Mouse (Mus musculus) neural tube, embryonic 15.5 days (tissue): ENCODE measurements at regions not wholly inside any gene's neighbourhood (a gene's known extent, or its start where the extent isn't known, plus 50 kb on each side); places are given as distances from the start of the nearest gene placed in this dataset.

Source experiments
- ATAC-seq: fragments of 200-750 bp; cut with Nextera tagmentation; 2 replicates; pipeline ENCODE4 v1.8.0; 2017; ENCODE audit warnings: mild to moderate bottlenecking, moderate TSS enrichment, moderate library complexity; ENCODE audit not compliant: low FRiP score
- H3K27ac ChIP-seq: fragments of 300-500 bp; sonication (generic); replicated peaks from 2 replicates; pipeline ENCODE4 v1.5.1; 2015; ENCODE audit warnings: mild to moderate bottlenecking, inconsistent platforms
- H3K27me3 ChIP-seq: fragments of 300-500 bp; sonication (generic); replicated peaks from 2 replicates; pipeline ENCODE4 v1.6.1; 2015; ENCODE audit warnings: inconsistent platforms
- H3K36me3 ChIP-seq: fragments of 300-500 bp; sonication (generic); 2 replicates; pipeline ENCODE4 v1.6.1; 2015; ENCODE audit warnings: inconsistent platforms
- H3K4me1 ChIP-seq: fragments of 300-500 bp; sonication (generic); 2 replicates; pipeline ENCODE4 v1.6.1; 2015; ENCODE audit warnings: inconsistent platforms
- H3K4me2 ChIP-seq: fragments of 300-500 bp; sonication (generic); 2 replicates; pipeline ENCODE4 v1.6.1; 2015; ENCODE audit warnings: inconsistent platforms, mild to moderate bottlenecking, moderate library complexity
- H3K4me3 ChIP-seq: fragments of 300-500 bp; sonication (generic); replicated peaks from 2 replicates; pipeline ENCODE4 v1.5.1; 2015; ENCODE audit warnings: mild to moderate bottlenecking, inconsistent platforms
- H3K9ac ChIP-seq: fragments of 300-500 bp; sonication (generic); replicated peaks from 2 replicates; pipeline ENCODE4 v1.6.1; 2015; ENCODE audit warnings: mild to moderate bottlenecking, inconsistent platforms
- H3K9me3 ChIP-seq: fragments of 300-500 bp; sonication (generic); replicated peaks from 2 replicates; pipeline ENCODE4 v1.6.1; 2016; ENCODE audit warnings: inconsistent platforms
- WGBS: fragments of 180-500 bp; shearing (Covaris S2); methylation state at CpG from one replicate; pipeline ENCODE4 v1.1.7; 2015; ENCODE audit warnings: mixed read lengths; 5-methylcytosine and 5-hydroxymethylcytosine counted together

DNA sequence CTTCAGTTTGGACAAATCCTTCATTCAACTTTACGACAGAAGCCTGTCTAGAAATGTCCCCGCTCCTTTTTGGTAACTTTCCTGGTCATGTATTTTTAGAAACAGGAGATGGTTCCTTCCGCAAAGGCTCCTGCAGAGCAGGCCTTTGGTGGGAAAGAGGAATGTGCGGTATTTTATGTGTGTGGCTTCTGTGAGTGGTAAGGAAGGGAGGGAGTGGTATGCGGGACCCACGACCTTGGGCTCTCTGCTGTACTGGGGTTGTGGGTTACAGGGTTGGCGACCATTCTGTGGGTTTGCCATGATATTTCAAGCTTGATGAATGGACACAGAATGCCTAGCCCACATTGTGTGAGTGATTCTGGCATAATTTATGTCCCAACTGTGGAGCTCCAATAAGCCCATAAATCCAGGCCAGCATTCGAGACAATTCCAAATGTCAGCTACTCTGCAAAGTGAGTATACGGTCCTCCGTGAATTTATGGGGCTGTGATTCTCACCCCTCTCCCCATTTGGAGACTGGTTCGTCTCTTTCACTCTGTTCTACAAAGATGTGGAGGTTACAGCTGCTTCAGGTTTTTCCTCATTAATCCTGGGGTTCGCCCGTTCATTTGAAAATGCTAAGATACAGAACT lies 109.3 kb upstream of the Rxfp2 start:
- H3K4me2 ChIP-seq = peak overlapping the region; percentile 3; the same call in 1 of the 2 replicates
- WGBS = 18% methylated on average over 13 of the region's 13 CpGs
- no peaks in the 10 kb centered on the region for H3K9me3 ChIP-seq
- no peak overlapping the region for H3K4me3 ChIP-seq
- no peaks in the 10 kb centered on the region for H3K36me3 ChIP-seq
- peak overlapping the region; percentile 48 for H3K27ac ChIP-seq
- H3K27me3 ChIP-seq = no peaks in the 10 kb centered on the region
- no peak overlapping the region for H3K9ac ChIP-seq
- ATAC-seq = no peak
- peaks cover 25% of the 10 kb centered on the region for H3K4me1 ChIP-seq

DNA sequence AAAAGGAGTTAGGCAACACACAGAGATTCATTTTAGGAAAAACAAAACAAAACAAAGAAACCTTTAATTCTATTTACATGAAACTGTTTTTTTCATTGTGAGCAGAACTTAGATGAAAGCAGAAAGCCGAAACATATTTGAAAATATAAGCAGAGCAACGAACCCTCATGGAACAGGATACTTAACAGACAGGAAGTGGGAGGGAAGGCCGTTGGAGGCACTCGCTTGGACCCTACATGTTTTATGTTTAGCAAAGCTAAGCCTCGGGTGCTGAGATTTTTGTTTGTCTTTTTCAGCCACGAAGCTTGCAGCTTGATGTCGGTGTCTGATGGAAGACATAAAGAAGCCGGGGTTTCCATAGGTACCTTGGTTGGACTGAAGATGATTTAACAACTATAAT lies 108.5 kb upstream of the Rxfp2 start:
- no peak for ATAC-seq
- no peaks in the 10 kb centered on the region for H3K9me3 ChIP-seq
- no peak overlapping the region; the same call in 1 of the 2 replicates for H3K27ac ChIP-seq
- no peaks in the 10 kb centered on the region for H3K27me3 ChIP-seq
- H3K9ac ChIP-seq = no peak overlapping the region
- 33% methylated on average over 8 of the region's 8 CpGs for WGBS
- peaks cover 25% of the 10 kb centered on the region for H3K4me1 ChIP-seq
- no peak overlapping the region for H3K4me2 ChIP-seq
- no peaks in the 10 kb centered on the region for H3K36me3 ChIP-seq
- H3K4me3 ChIP-seq = no peak overlapping the region

DNA sequence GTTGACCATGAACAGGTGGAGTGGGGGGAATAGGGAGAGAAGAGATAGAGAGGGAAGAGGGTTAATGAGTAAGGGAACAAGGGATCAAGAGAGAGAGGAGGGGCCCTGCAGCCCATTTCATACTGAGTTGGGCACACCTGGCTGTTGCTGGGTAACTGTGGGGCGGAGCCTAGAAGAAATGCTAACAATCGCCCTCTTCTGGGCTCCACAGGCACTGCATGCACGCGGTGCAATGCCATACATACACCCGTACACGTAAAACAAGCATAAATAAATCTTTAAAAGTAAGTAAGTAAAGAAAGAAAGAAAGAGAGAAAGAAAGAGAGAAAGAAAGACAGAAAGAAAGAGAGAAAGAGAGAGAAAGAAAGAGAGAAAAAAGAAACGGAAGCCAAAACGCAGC lies 106.5 kb upstream of the Rxfp2 start:
- 85% methylated on average over 8 of the region's 8 CpGs for whole genome bisulfite sequencing
- Histone ChIP-seq H3K9me3 (no peaks in the 10 kb centered on the region), H3K36me3 (no peaks in the 10 kb centered on the region), H3K4me2 (no peak overlapping the region), H3K4me1 (peaks cover 25% of the 10 kb centered on the region), H3K9ac (no peak overlapping the region), H3K4me3 (no peak overlapping the region), H3K27me3 (no peaks in the 10 kb centered on the region), H3K27ac (no peak overlapping the region)
- no peak for ATAC-seq

DNA sequence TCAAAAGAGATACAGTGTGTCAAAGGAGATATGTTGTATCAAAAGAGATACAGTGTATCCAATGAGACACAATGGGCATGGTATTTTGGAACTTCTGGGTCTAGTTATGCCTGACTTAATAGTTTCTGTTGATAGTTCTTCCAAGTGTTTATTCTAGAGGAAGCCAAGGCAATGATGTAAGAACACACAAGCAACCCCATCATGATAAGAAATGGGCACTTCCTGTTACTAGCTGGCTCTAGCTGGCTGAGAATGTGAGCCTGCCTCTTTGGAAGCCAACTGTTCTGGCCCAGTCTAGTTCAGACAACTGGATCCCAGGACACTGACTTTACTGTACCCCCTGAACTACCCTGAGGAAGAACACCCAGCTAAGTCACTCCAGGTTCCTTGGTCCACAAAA lies 102.7 kb upstream of the Rxfp2 start:
- H3K4me2 ChIP-seq = no peak overlapping the region
- ATAC-seq = no peak
- H3K4me1 ChIP-seq = 0 out of 2 replicates have a peak, but pooled peaks cover 2% of the 10 kb centered on the region

GRCm38 (mm10) chr5:149917374-149917773 lies 101.1 kb upstream of the Rxfp2 start:
- ATAC-seq = no peak
- 40% methylated on average over 3 of the region's 3 CpGs for WGBS
- Histone ChIP-seq H3K9ac (no peak overlapping the region), H3K27me3 (no peaks in the 10 kb centered on the region), H3K4me3 (no peak overlapping the region), H3K9me3 (no peaks in the 10 kb centered on the region), H3K4me2 (no peak overlapping the region), H3K4me1 (0 out of 2 replicates have a peak, but pooled peaks cover 2% of the 10 kb centered on the region), H3K36me3 (no peaks in the 10 kb centered on the region), H3K27ac (no peak overlapping the region)

More for the DNA sequence above, 102.7 kb upstream of the Rxfp2 start:
- Histone ChIP-seq H3K9me3 (no peaks in the 10 kb centered on the region), H3K36me3 (no peaks in the 10 kb centered on the region), H3K4me3 (no peak overlapping the region), H3K27ac (no peak overlapping the region), H3K27me3 (no peaks in the 10 kb centered on the region), H3K9ac (no peak overlapping the region)

DNA sequence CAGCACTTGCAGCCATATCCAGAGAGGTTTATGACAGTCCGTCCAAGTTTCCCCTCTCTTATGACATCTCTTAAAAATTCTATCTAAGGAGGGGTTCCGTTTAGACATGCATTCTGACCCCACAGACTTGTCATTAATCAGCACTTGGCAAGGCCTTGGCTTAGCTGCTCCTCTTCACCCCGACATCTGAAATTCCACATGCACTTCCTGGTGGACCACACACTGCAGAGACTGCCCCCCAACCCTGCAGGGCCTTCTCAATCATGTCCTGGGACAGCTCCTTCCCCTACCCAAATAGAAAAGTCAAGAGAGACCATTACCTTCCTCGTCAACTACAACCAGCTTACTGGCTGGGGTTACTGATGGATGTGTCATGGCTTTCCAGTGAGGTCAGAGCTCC lies 99.4 kb upstream of the Rxfp2 start:
- Histone ChIP-seq H3K9me3 (no peaks in the 10 kb centered on the region), H3K27me3 (no peaks in the 10 kb centered on the region), H3K4me2 (no peak overlapping the region), H3K36me3 (no peaks in the 10 kb centered on the region), H3K4me1 (0 out of 2 replicates have a peak, but pooled peaks cover 2% of the 10 kb centered on the region), H3K4me3 (no peak overlapping the region), H3K27ac (no peak overlapping the region), H3K9ac (no peak overlapping the region)
- 34% methylated on average over 4 of the region's 4 CpGs for WGBS
- ATAC-seq = no peak

DNA sequence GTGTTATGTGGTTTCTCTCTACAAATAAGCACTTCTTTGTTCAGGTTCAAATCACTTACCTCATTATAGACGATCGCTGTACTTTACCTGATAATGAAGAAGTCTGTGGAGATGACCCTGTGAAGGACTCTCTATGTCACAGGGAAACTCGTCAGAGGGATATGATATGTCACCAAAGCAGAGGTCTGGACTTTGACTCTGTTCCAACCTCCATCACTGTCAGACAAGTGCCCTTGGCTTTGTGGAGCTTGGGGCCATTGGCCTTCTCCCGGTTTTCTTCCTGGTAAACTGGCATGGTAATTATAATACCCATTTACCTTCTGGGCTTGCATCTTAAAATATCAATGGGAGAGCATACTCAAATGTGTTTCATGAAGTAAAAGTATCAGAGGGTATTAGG lies 98.1 kb upstream of the Rxfp2 start:
- no peak overlapping the region for H3K4me3 ChIP-seq
- whole genome bisulfite sequencing = 94% methylated on average over 4 of the region's 4 CpGs
- H3K4me1 ChIP-seq = 0 out of 2 replicates have a peak, but pooled peaks cover 2% of the 10 kb centered on the region

GRCm38 (mm10) chr5:149924501-149924900 lies 94.0 kb upstream of the Rxfp2 start:
- Histone ChIP-seq H3K4me3 (no peak overlapping the region), H3K4me1 (no peaks in the 10 kb centered on the region)
- ATAC-seq = no peak

More for the DNA sequence above, 98.1 kb upstream of the Rxfp2 start:
- Histone ChIP-seq H3K27ac (no peak overlapping the region), H3K36me3 (no peaks in the 10 kb centered on the region), H3K27me3 (no peaks in the 10 kb centered on the region), H3K4me2 (no peak overlapping the region), H3K9me3 (no peaks in the 10 kb centered on the region), H3K9ac (no peak overlapping the region)
- ATAC-seq = no peak

DNA sequence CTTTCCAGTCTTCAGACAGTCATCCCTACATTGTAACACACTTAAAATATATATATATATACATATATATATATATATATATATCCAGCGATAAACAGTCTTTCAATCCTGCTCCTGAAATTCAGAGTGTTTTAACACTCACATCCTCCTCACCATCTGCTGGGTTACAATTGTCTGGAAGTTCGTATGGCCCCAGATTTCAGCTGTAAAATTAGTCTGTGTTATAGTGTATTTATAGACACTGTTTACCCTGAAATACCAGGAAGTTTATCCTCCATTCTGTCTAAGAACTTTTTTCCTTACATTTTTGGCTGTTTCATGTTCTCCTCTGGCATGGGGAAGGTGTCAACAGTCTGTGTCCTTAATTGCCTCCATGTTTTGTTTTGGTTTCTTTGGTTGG lies 91.7 kb upstream of the Rxfp2 start:
- Histone ChIP-seq H3K4me3 (no peak overlapping the region), H3K4me2 (no peak overlapping the region), H3K9ac (no peak overlapping the region), H3K27ac (no peak overlapping the region), H3K9me3 (no peaks in the 10 kb centered on the region), H3K4me1 (peaks cover 7% of the 10 kb centered on the region), H3K27me3 (no peaks in the 10 kb centered on the region), H3K36me3 (no peaks in the 10 kb centered on the region)
- no peak for ATAC-seq
- WGBS = 85% methylated on average over 2 of the region's 2 CpGs

More at GRCm38 (mm10) chr5:149924501-149924900, 94.0 kb upstream of the Rxfp2 start:
- H3K36me3 ChIP-seq = no peaks in the 10 kb centered on the region
- no peak overlapping the region for H3K27ac ChIP-seq
- H3K9me3 ChIP-seq = no peaks in the 10 kb centered on the region
- WGBS = 85% methylated on average over 10 of the region's 10 CpGs
- H3K9ac ChIP-seq = no peak overlapping the region
- no peaks in the 10 kb centered on the region for H3K27me3 ChIP-seq
- no peak overlapping the region for H3K4me2 ChIP-seq

GRCm38 (mm10) chr5:149931574-149932161 lies 86.8 kb upstream of the Rxfp2 start:
- no peaks in the 10 kb centered on the region for H3K27me3 ChIP-seq
- ATAC-seq = peak; percentile 59; the same call in 1 of the 2 replicates
- H3K4me3 ChIP-seq = no peak overlapping the region
- no peak overlapping the region for H3K9ac ChIP-seq
- H3K4me1 ChIP-seq = peaks cover 21% of the 10 kb centered on the region
- H3K9me3 ChIP-seq = no peaks in the 10 kb centered on the region
- 30% methylated on average over 9 of the region's 9 CpGs for WGBS
- H3K27ac ChIP-seq = peak overlapping the region; percentile 25; the same call in 1 of the 2 replicates
- no peak overlapping the region for H3K4me2 ChIP-seq
- H3K36me3 ChIP-seq = no peaks in the 10 kb centered on the region

- H3K9ac ChIP-seq = no peak overlapping the region
- 18% methylated on average over 4 of the region's 4 CpGs for WGBS
- H3K27me3 ChIP-seq = no peaks in the 10 kb centered on the region
- H3K36me3 ChIP-seq = no peaks in the 10 kb centered on the region
- H3K4me2 ChIP-seq = no peak overlapping the region
- no peak overlapping the region for H3K4me3 ChIP-seq
- H3K4me1 ChIP-seq = peaks cover 21% of the 10 kb centered on the region
- ATAC-seq = no peak; the same call in 1 of the 2 replicates
- H3K27ac ChIP-seq = peak overlapping the region; percentile 33; the same call in 1 of the 2 replicates
- H3K9me3 ChIP-seq = no peaks in the 10 kb centered on the region
Measured at GRCm38 (mm10) chr5:149932220-149932619, 86.3 kb upstream of the Rxfp2 start.

- H3K9ac ChIP-seq = no peak overlapping the region
- no peaks in the 10 kb centered on the region for H3K27me3 ChIP-seq
- no peak for ATAC-seq
- no peaks in the 10 kb centered on the region for H3K4me1 ChIP-seq
- no peaks in the 10 kb centered on the region for H3K9me3 ChIP-seq
- H3K36me3 ChIP-seq = no peaks in the 10 kb centered on the region
- no peak overlapping the region for H3K4me2 ChIP-seq
- H3K27ac ChIP-seq = no peak overlapping the region
- no peak overlapping the region for H3K4me3 ChIP-seq
Measured at GRCm38 (mm10) chr5:149945651-149946050, 72.8 kb upstream of the Rxfp2 start.
